Mouse (Mus musculus) heart, embryonic 13.5 days (tissue): Measurements from ENCODE around the gene Dync1li2. TPM values are rescaled to one million over a fixed set of nuclear protein-coding genes. Genes with fewer than 3 reads are reported as not detected.

Experiments
- ATAC-seq: fragments of 200-750 bp; cut with Nextera tagmentation; 2 replicates; pipeline ENCODE4 v1.8.0; 2017; ENCODE audit warnings: moderate TSS enrichment; ENCODE audit not compliant: insufficient number of reproducible peaks, low FRiP score, low TSS enrichment; ENCODE audit errors: extremely low read depth
- H3K27ac ChIP-seq: fragments of 300-500 bp; sonication (generic); replicated peaks from 2 replicates; pipeline ENCODE4 v1.5.1; 2015; ENCODE audit warnings: moderate library complexity, mild to moderate bottlenecking, inconsistent platforms
- H3K27me3 ChIP-seq: fragments of 300-500 bp; sonication (generic); replicated peaks from 2 replicates; pipeline ENCODE4 v1.6.1; 2015; ENCODE audit warnings: mild to moderate bottlenecking, inconsistent platforms
- H3K36me3 ChIP-seq: fragments of 300-500 bp; sonication (generic); 2 replicates; pipeline ENCODE4 v1.6.1; 2015; ENCODE audit warnings: mild to moderate bottlenecking, inconsistent platforms
- H3K4me1 ChIP-seq: fragments of 300-500 bp; sonication (generic); 2 replicates; pipeline ENCODE4 v1.6.1; 2015; ENCODE audit warnings: inconsistent platforms
- H3K4me2 ChIP-seq: fragments of 300-500 bp; sonication (generic); 2 replicates; pipeline ENCODE4 v1.6.1; 2015; ENCODE audit warnings: inconsistent platforms, mild to moderate bottlenecking, moderate library complexity
- H3K4me3 ChIP-seq: fragments of 300-500 bp; sonication (generic); 2 replicates; pipeline ENCODE4 v1.5.1; 2015; ENCODE audit warnings: moderate library complexity, mild to moderate bottlenecking, inconsistent platforms
- H3K9ac ChIP-seq: fragments of 300-500 bp; sonication (generic); 2 replicates; pipeline ENCODE4 v1.6.1; 2015; ENCODE audit warnings: inconsistent platforms, mild to moderate bottlenecking, moderate library complexity
- H3K9me3 ChIP-seq: fragments of 300-500 bp; sonication (generic); 2 replicates; pipeline ENCODE4 v1.6.1; 2016; ENCODE audit warnings: inconsistent platforms
- WGBS: fragments of 180-500 bp; shearing (Covaris S2); methylation state at CpG from one replicate; pipeline ENCODE4 v1.1.7; 2015; ENCODE audit warnings: mixed read lengths; 5-methylcytosine and 5-hydroxymethylcytosine counted together
- polyA plus RNA-seq: library from polyadenylated mRNA; unstranded; fragments of >200 nt; fragmentation: Nextera tagmentation; extraction: Ambion mirVana; gene quantifications from 2 replicates; pipeline ENCODE4 v1.2.1, GENCODE M21; 2015

Gene Dync1li2
- polyA plus RNA-seq, 1 experiment from 2014 or later, result 45.0 TPM

DNA sequence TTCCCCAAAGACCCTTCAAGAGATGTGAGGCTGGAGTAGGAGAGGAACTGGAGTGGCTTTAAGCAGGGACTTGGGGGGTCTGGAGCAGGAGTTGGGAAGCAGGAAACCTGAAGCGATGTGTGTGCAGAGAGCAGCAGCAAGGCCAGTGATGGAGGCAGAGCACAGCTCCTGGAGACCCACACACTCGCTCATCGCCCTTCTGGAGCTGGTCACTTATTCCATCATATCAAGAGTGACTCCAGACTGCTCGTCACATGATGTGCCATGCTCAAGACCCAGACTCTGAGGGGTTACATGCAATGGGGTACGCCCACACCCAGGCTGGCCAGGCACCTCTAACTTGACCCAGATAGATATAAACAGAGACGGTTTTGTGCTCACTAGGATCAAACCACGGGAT lies 62.6 kb downstream of the Dync1li2 start:
- no peak overlapping the region for H3K4me2 ChIP-seq
- no peak overlapping the region for H3K9ac ChIP-seq
- no peaks in the 10 kb centered on the region for H3K9me3 ChIP-seq
- H3K27me3 ChIP-seq, result no peaks in the 10 kb centered on the region
- H3K4me3 ChIP-seq, result no peak overlapping the region
- no peak overlapping the region for H3K27ac ChIP-seq
- ATAC-seq, result no peak
- WGBS, result 71% methylated on average over 7 of the region's 7 CpGs
- no peaks in the 10 kb centered on the region for H3K36me3 ChIP-seq
- peaks cover 49% of the 10 kb centered on the region for H3K4me1 ChIP-seq

DNA sequence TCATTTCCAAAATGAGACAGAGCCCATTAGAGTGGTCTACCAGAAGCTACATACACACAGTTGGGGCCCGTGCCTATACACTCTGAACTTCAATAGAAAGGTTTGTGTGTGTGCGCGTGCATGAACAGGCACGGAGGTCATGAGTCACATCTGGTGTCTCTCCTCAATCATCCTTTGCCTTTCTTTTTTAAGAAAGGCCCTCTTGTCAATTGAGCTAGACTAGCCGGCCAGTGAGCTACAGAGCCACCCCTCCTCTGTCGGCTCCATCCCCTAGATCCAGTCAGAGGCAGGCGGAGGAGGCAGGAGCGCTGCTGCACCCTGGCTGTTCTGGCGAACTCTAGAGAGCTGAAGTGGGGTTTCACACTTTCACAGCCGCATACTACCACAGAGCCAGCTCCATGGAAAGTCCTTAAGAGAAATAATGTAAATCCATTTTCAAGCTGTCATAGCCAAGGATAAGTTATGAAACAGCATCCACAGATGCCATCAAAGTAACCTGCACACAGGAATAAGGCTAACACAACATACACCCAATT lies 63.5 kb downstream of the Dync1li2 start:
- Histone ChIP-seq H3K4me3 (no peak overlapping the region), H3K27ac (no peak overlapping the region), H3K9ac (no peak overlapping the region), H3K27me3 (no peaks in the 10 kb centered on the region), H3K4me2 (no peak overlapping the region), H3K4me1 (peaks cover 57% of the 10 kb centered on the region), H3K9me3 (no peaks in the 10 kb centered on the region), H3K36me3 (no peaks in the 10 kb centered on the region)
- ATAC-seq, result no peak
- 67% methylated on average over 10 of the region's 10 CpGs for WGBS

- H3K27me3 ChIP-seq, result no peaks in the 10 kb centered on the region
- H3K9me3 ChIP-seq, result no peaks in the 10 kb centered on the region
- H3K27ac ChIP-seq, result no peak overlapping the region
- H3K4me3 ChIP-seq, result no peak overlapping the region
- 72% methylated on average over 11 of the region's 11 CpGs for WGBS
- H3K36me3 ChIP-seq, result no peaks in the 10 kb centered on the region
- H3K4me1 ChIP-seq, result peaks cover 41% of the 10 kb centered on the region
- H3K4me2 ChIP-seq, result no peak overlapping the region
- H3K9ac ChIP-seq, result no peak overlapping the region
- ATAC-seq, result no peak
Measured at GRCm38 (mm10) chr8:104376669-104377068, 66.2 kb downstream of the Dync1li2 start.

GRCm38 (mm10) chr8:104375959-104376358 lies 66.9 kb downstream of the Dync1li2 start:
- Histone ChIP-seq H3K4me2 (peak overlapping the region; percentile 46; the same call in 1 of the 2 replicates), H3K27me3 (no peaks in the 10 kb centered on the region), H3K9me3 (no peaks in the 10 kb centered on the region), H3K9ac (peak overlapping the region; percentile 51; the same call in 1 of the 2 replicates), H3K4me1 (peaks cover 41% of the 10 kb centered on the region), H3K36me3 (peaks cover 4% of the 10 kb centered on the region; the same call in 1 of the 2 replicates), H3K4me3 (no peak overlapping the region), H3K27ac (peak overlapping the region; percentile 87)
- WGBS, result 57% methylated on average over 5 of the region's 5 CpGs
- no peak for ATAC-seq

DNA sequence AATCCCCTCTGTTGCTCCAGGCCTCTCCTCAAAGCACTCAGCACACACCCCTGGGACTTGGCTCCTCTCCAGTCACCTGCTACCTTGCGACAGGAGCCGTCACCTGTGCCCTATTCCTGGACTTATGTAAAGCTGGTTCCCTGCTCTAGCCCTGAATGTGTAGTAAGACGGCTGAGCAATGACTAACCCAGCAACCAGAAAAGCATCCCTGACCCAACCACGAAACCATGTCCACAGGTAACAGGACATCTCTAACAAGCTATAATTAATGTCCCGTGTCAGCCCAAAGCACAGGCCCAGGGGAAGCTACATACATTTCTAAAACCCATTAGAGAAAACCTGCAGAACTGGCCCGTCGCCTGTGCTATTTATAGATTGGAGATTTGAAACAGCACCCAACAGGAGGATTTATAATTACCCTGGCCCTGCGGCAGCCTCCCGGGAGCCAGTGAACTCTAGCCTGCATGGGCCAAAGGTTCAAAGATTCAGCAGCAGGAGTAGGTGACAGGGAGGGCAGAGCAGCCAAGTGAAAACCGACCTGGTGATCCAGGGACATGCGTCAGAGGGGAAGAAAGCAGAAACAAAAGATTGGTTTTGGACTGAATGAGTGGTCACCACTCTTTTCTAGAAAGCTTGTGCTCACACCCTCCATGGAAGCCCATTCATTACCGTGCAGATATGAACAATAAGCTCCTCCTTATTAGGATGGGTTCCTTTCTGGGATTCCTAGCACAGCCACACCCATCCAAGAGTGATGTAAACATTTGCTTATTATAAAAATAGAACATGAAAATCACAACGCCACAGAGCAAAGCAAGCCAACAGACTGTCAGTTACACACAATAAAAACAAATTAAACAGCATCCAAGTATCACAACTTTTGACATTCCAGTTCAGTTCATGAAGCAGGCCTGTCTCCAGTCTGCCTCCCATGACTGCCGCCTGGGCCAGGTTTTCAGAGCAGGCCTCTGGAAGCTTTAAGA lies 67.7 kb downstream of the Dync1li2 start:
- peaks cover 4% of the 10 kb centered on the region; the same call in 1 of the 2 replicates for H3K36me3 ChIP-seq
- peaks cover 35% of the 10 kb centered on the region for H3K4me1 ChIP-seq
- no peaks in the 10 kb centered on the region for H3K9me3 ChIP-seq
- no peak; the same call in 1 of the 2 replicates for ATAC-seq
- H3K4me2 ChIP-seq, result peak overlapping the region; percentile 46
- H3K4me3 ChIP-seq, result no peak overlapping the region
- H3K27ac ChIP-seq, result peak overlapping the region; percentile 87
- H3K27me3 ChIP-seq, result no peaks in the 10 kb centered on the region
- peak overlapping the region; percentile 52; the same call in 1 of the 2 replicates for H3K9ac ChIP-seq
- 31% methylated on average over 14 of the region's 14 CpGs for WGBS

GRCm38 (mm10) chr8:104374269-104374668 lies 68.6 kb downstream of the Dync1li2 start:
- Histone ChIP-seq H3K27ac (peak overlapping the region; percentile 87; the same call in 1 of the 2 replicates), H3K4me3 (no peak overlapping the region), H3K4me2 (no peak overlapping the region), H3K27me3 (no peaks in the 10 kb centered on the region), H3K9me3 (no peaks in the 10 kb centered on the region), H3K36me3 (peaks cover 4% of the 10 kb centered on the region; the same call in 1 of the 2 replicates), H3K4me1 (peaks cover 40% of the 10 kb centered on the region), H3K9ac (no peak overlapping the region)
- WGBS, result 70% methylated on average over 11 of the region's 11 CpGs
- no peak for ATAC-seq

DNA sequence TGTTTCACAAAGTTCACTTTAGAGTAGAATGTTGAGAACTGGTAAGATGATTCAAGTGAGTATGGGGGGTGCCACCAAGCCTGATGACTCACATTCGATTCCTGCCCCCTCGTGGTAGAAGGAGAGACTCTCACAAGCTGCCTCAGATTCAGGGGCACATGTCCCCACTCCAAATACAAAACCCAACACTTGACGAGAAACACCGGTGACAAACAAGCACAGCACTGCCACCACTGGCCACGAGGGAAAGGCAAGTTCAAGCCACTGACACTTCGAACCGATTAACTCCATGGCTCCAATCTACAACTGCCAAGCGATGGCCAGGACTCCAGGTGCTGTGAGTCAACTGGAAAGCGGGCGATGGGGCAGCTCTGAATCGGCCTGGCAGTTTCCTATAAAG lies 69.1 kb downstream of the Dync1li2 start:
- no peak for ATAC-seq

DNA sequence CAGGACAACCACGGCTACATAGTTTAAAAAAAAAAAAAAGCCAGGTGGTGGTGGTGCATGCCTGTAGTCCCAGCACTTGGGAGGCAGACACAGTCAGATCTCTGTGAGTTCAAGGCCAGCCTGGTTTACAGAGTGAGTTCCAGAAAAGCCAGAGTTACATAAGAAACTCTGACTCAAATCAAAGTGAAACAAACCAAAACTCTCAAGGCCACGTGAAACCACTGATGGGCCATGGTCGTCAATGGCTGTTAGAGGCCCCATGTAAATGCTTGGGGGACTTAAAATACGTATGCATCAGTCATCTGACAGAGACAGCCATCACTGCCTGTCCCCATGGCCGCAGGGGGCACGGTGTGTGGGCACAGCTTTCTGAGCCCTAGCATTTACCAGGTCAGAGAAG lies 71.7 kb downstream of the Dync1li2 start:
- Histone ChIP-seq H3K27me3 (no peaks in the 10 kb centered on the region), H3K9ac (no peak overlapping the region), H3K9me3 (no peaks in the 10 kb centered on the region), H3K4me1 (peaks cover 47% of the 10 kb centered on the region), H3K4me2 (no peak overlapping the region), H3K36me3 (peaks cover 4% of the 10 kb centered on the region; the same call in 1 of the 2 replicates), H3K27ac (no peak overlapping the region), H3K4me3 (no peak overlapping the region)
- ATAC-seq, result no peak
- WGBS, result 83% methylated on average over 6 of the region's 6 CpGs

More for the DNA sequence above, 69.1 kb downstream of the Dync1li2 start:
- H3K4me1 ChIP-seq, result peaks cover 39% of the 10 kb centered on the region
- H3K27me3 ChIP-seq, result no peaks in the 10 kb centered on the region
- H3K4me2 ChIP-seq, result no peak overlapping the region
- WGBS, result 73% methylated on average over 11 of the region's 11 CpGs
- peak overlapping the region; percentile 87; the same call in 1 of the 2 replicates for H3K27ac ChIP-seq
- H3K9me3 ChIP-seq, result no peaks in the 10 kb centered on the region
- H3K9ac ChIP-seq, result no peak overlapping the region
- H3K36me3 ChIP-seq, result peaks cover 4% of the 10 kb centered on the region; the same call in 1 of the 2 replicates
- no peak overlapping the region for H3K4me3 ChIP-seq

- Histone ChIP-seq H3K9ac (no peak overlapping the region), H3K4me1 (peaks cover 37% of the 10 kb centered on the region), H3K9me3 (no peaks in the 10 kb centered on the region), H3K4me2 (no peak overlapping the region), H3K27me3 (no peaks in the 10 kb centered on the region), H3K36me3 (peaks cover 4% of the 10 kb centered on the region; the same call in 1 of the 2 replicates), H3K4me3 (no peak overlapping the region), H3K27ac (no peak overlapping the region)
- no peak for ATAC-seq
- 69% methylated on average over 6 of the region's 6 CpGs for WGBS
Measured at GRCm38 (mm10) chr8:104370071-104370470, 72.8 kb downstream of the Dync1li2 start.

- H3K36me3 ChIP-seq, result peaks cover 4% of the 10 kb centered on the region; the same call in 1 of the 2 replicates
- H3K27me3 ChIP-seq, result no peaks in the 10 kb centered on the region
- no peak overlapping the region for H3K4me3 ChIP-seq
- ATAC-seq, result no peak
- peaks cover 32% of the 10 kb centered on the region for H3K4me1 ChIP-seq
- 75% methylated on average over 12 of the region's 12 CpGs for WGBS
- H3K4me2 ChIP-seq, result no peak overlapping the region
- H3K9me3 ChIP-seq, result no peaks in the 10 kb centered on the region
- H3K27ac ChIP-seq, result no peak overlapping the region
- no peak overlapping the region for H3K9ac ChIP-seq
Measured at GRCm38 (mm10) chr8:104369591-104369990, 73.3 kb downstream of the Dync1li2 start.
